Mouse (Mus musculus): Measurements from ENCODE around the gene Polrmt.

GRCm38 (mm10) chr10:79748496-79748895 is 2.1 kb upstream of the Polrmt start:
- TF ChIP-seq CTCF (IDR thresholded peaks at IDR 0.05; ENCODE audit: low read depth, low read length): no peak
- no peak for TF ChIP-seq POLR2A (IDR thresholded peaks at IDR 0.05; ENCODE audit: borderline replicate concordance, low read depth, low read length)

Measured in bone marrow macrophage, adult 2 months (primary cell).